Mouse (Mus musculus): ENCODE measurements around the gene Slc6a9.

Slc6a9 gene

GRCm38 (mm10) chr4:117834457-117834844 is at the start of gene Slc6a9:
Gene Slc6a9, plus strand, starts transcription at chr4:117834506.
- DNase-seq (ENCODE audit: low spot score in 2 of 2): no peak

- DNase-seq (ENCODE audit: low spot score in 2 of 2): no peak
Measured at GRCm38 (mm10) chr4:117786963-117787362, 47.3 kb upstream of the Slc6a9 start.

GRCm38 (mm10) chr4:117788308-117788707 is 46.0 kb upstream of the Slc6a9 start:
- no peak for DNase-seq (ENCODE audit: low spot score in 2 of 2)

GRCm38 (mm10) chr4:117799904-117800303 is 34.4 kb upstream of the Slc6a9 start:
- DNase-seq (ENCODE audit: low spot score in 2 of 2): no peak

GRCm38 (mm10) chr4:117806992-117807391 is 27.3 kb upstream of the Slc6a9 start:
- DNase-seq (ENCODE audit: low spot score in 2 of 2): no peak

GRCm38 (mm10) chr4:117810933-117811332 is 23.4 kb upstream of the Slc6a9 start:
- no peak for DNase-seq (ENCODE audit: low spot score in 2 of 2)

- DNase-seq (ENCODE audit: low spot score in 2 of 2): no peak
Measured at GRCm38 (mm10) chr4:117813591-117814192, 20.6 kb upstream of the Slc6a9 start.

- DNase-seq (ENCODE audit: low spot score in 2 of 2): no peak
Measured at GRCm38 (mm10) chr4:117814333-117814732, 20.0 kb upstream of the Slc6a9 start.

- DNase-seq (ENCODE audit: low spot score in 2 of 2): no peak
Measured at GRCm38 (mm10) chr4:117816776-117817175, 17.5 kb upstream of the Slc6a9 start.

GRCm38 (mm10) chr4:117818032-117818431 is 16.3 kb upstream of the Slc6a9 start:
- DNase-seq (ENCODE audit: low spot score in 2 of 2): no peak

- DNase-seq (ENCODE audit: low spot score in 2 of 2): no peak
Measured at GRCm38 (mm10) chr4:117828572-117829145, 5.6 kb upstream of the Slc6a9 start.

- DNase-seq (ENCODE audit: low spot score in 2 of 2): peak; percentile 59 to 72
Measured at GRCm38 (mm10) chr4:117829260-117830123, 4.8 kb upstream of the Slc6a9 start.

- peak in 1 of 2 experiments; percentile 70 for DNase-seq (ENCODE audit: low spot score in 2 of 2)
Measured at GRCm38 (mm10) chr4:117830124-117830551, 4.2 kb upstream of the Slc6a9 start.

- DNase-seq (ENCODE audit: low spot score in 2 of 2): no peak
Measured at GRCm38 (mm10) chr4:117830801-117831200, 3.5 kb upstream of the Slc6a9 start.

- no peak for DNase-seq (ENCODE audit: low spot score in 2 of 2)
Measured at GRCm38 (mm10) chr4:117831499-117831898, 2.8 kb upstream of the Slc6a9 start.

- no peak for DNase-seq (ENCODE audit: low spot score in 2 of 2)
Measured at GRCm38 (mm10) chr4:117831920-117832691, 2.2 kb upstream of the Slc6a9 start.

- DNase-seq (ENCODE audit: low spot score in 2 of 2): peak; percentile 38 to 60
Measured at GRCm38 (mm10) chr4:117834845-117835530, 682 bp downstream of the Slc6a9 start.

GRCm38 (mm10) chr4:117835531-117836111 is 1.3 kb downstream of the Slc6a9 start:
- DNase-seq (ENCODE audit: low spot score in 2 of 2): peak in 1 of 2 experiments; percentile 51

GRCm38 (mm10) chr4:117836204-117836767 is 2.0 kb downstream of the Slc6a9 start:
- DNase-seq (ENCODE audit: low spot score in 2 of 2): peak; percentile 72 to 85

GRCm38 (mm10) chr4:117837271-117837670 is 3.0 kb downstream of the Slc6a9 start:
- no peak for DNase-seq (ENCODE audit: low spot score in 2 of 2)

GRCm38 (mm10) chr4:117839366-117839765 is 5.1 kb downstream of the Slc6a9 start:
- DNase-seq (ENCODE audit: low spot score in 2 of 2): no peak

Data from cerebellum, postnatal 4 days (tissue).